Mouse (Mus musculus) frontal cortex, postnatal 25 days (tissue): ENCODE data around the gene Nsun2.

Experiments used
- DNase-seq, 2 experiments: peaks; one replicate each; pipeline ENCODE4 v3.0.0; 2022; ENCODE audit warnings: low spot score in 2 of 2

Nsun2 gene

GRCm38 (mm10) chr13:69524158-69524530, 9.4 kb upstream of the Nsun2 start:
- no peak for DNase-seq

DNA sequence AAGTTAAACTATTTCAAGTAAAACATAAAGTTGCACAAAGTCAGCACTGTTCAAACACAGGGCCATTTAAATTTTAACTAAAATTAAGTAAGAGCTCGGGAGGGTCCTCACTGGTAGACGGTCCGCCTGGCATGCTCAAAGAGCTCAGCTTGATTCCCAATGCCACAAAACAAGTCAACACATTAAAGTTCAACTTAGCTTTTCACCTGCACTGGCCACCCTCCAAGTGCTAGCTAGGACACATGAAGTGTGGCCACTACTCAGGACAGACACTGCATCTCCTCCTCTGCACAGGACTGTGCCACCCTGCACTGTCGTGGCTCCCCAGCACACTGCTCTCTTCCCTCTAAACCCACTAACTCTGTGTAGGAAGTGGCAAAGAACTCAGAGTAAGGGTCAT, 7.7 kb upstream of the Nsun2 start:
- DNase-seq = no peak

- no peak for DNase-seq
These were observed 5.0 kb upstream of the Nsun2 start for GRCm38 (mm10) chr13:69528531-69528930.

GRCm38 (mm10) chr13:69530156-69530555, 3.4 kb upstream of the Nsun2 start:
- DNase-seq = no peak

GRCm38 (mm10) chr13:69530951-69531350, 2.6 kb upstream of the Nsun2 start:
- DNase-seq = no peak

GRCm38 (mm10) chr13:69531431-69531830, 2.1 kb upstream of the Nsun2 start:
- DNase-seq = no peak

DNA sequence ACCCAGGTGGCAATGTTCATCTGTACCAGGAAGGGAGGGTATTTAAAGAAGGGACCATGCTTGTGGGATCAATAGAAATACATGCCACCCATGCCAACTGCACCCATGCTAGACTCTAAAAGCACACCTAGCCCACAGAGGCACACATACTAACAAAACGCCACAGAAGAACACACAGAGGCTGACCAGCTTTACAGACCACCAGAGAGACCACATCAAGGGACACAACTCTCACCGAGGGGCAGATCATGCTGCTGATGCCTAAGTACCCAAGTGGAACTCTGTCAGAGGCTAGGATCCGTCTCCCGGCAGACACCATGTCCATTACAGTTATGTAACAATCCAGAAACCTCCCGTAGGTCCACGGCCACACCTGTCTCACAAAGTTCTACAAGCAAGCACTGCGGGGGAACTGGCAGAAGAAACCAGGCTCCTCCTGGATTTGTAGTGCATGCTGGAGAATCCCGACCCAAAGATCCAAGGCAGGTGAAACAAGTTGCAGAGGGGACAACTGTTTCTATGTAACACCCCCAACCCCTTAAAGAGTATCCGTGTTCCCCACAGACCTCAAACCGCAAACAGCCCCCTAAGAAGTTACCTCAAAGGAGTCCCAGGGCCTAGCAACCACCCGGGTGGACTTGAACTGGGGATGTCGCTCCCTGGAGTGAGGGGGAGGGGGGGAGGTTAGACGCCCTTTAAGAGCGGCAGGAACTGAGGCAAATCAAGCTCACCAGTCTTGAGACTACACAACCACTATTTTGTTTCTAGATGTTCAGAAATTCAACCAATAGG, 1.2 kb upstream of the Nsun2 start:
- no peak for DNase-seq

DNA sequence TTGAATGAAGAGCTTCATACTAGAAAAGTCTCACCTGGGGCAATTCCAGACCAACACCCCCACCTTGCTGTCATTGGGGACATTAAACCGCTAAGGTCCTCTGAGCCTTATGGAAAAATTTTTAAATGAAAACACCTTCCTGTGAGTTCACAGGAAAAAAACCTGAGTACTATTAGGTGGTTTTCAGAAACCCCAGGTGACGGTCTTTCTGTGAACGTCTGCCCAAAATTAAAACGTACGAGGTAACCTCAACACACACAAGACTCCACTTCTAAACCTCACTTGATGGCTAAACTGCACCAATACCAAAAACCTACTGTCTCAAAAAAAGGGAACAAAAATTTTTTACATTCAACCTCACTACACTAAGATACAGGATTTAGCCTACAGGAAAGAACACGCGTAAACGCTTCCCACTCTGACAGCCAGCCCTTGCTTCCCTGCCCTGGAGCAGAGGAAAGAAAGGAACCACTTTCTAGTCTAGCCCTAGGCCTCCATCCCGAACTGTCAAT, 597 bp upstream of the Nsun2 start:
- DNase-seq = no peak

GRCm38 (mm10) chr13:69534334-69534653, 748 bp downstream of the Nsun2 start, which contains the start of gene Tent4a:
Gene Tent4a (minus strand): TSS chr13:69534617.
- no peak for DNase-seq

- DNase-seq = peak; percentile 96 to 97
These were observed 1.4 kb downstream of the Nsun2 start for GRCm38 (mm10) chr13:69534654-69535551.

DNA sequence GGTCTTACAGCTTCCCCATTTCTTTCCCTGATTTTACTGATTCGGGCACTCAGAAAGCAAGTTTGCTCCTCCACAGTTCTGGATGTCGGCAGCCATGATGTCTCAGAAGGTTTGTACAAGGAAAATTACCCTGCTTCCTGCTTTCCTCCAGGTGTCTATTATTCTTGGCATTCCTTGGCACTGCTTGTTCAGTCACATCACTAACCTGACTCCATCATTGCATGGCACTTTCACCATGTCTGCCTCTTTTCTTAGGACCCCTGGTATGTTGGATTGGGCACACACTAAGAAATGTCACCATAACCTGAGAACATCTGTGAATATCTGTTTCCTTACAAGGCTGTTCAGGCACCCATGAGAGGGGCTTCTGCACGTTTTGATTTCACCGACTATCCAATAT, 2.5 kb downstream of the Nsun2 start:
- DNase-seq = no peak

DNA sequence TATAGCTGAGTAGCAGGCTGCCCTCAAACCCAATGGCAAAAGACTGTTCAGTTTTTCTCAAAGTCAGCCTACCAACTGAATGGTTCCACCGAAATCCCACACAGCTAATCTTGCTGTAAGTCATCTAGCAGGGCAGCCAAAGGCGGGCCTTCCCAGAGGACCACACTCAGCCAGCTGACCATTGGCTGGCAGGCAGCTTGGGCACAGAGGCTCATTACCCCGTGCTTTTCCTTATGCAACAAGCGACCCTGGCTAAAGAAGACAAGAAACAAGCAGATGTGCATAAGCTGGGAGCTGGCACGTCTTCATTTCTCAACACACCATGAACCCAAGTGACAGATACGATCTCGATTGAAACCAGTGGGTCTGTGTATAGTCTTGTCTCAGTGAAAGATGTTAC, 3.8 kb downstream of the Nsun2 start:
- DNase-seq = no peak

GRCm38 (mm10) chr13:69538327-69538726, 4.8 kb downstream of the Nsun2 start:
- no peak for DNase-seq

DNA sequence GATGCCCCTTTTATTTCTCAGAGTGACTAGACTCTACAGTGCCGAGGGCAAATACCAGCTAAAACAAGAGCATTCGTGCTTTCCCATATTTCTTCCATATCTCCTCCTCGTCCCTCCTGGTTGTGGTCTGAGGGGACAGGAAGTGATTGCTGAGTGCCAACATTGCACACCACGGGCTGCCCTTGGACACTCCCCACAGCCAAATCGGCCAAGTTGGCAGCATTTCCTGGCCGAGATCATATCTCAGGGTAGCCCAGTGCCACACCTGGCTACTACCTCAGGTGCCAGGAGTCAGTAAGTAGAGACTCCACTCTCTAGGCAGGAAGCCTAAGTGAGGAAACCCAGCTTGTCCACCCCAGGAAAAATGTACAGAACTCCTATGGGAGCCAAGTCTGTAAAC, 7.7 kb downstream of the Nsun2 start:
- DNase-seq = no peak

- DNase-seq = no peak
These were observed 8.2 kb downstream of the Nsun2 start for GRCm38 (mm10) chr13:69541776-69542175.

DNA sequence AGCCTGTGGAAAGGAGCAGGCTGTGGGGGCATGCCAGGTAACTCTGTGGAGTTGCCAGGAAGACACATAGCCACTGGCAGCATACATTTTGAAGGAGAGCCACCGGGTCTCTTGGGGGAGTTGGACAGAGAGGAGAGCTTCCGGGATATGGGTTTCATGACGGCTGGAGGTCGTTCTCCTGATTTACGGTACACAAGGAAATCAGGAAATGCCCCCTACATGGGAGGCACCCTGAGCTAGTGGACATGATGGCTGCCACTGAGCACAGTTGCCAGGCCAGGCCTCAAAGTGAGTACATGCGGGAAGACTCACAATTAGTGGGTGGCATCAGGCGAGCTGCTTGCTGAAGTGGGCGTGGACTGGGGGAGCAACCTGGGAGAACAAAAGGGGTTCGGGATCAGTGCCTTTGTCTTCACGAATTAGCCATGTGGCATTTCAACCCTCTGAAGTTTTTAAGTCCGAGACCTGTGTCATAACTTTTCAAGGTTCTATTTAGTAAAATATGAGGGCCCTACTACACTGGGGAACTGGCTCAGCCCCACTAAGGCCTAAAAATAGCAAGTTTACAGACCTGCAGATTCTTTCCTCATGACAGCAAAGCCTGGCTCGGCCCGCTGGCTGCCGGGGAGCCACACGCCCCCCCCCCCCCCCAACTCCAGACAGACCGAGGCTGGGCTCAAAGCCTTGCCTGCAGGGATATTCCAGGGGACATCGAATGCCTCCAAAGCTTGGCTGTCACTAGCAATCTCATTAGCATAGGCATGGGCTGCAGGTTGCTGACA, 9.2 kb downstream of the Nsun2 start:
- DNase-seq = no peak

DNA sequence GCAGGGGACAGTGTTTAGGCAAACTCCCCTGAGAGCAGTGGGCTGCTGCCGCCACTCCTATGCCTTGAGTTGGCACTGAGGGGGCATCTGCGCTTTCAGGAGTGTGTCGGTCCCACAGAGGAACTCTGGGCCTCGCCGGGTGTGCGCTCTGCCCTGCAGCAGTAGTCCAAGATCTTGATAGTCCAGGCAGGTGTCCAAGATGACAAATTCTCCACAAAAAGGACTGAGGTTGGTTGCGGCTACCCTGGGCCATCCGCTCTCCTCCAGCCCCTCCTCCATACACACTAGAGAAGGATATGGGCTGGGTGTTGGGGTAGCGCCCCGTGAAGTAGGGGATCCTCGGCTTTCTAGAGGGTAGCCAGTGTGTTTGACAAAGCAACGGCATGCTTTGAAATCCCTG, 10.0 kb downstream of the Nsun2 start:
- no peak for DNase-seq

- DNase-seq = no peak
These were observed 11.5 kb downstream of the Nsun2 start for GRCm38 (mm10) chr13:69545019-69545418.

GRCm38 (mm10) chr13:69547488-69548180, 14.1 kb downstream of the Nsun2 start:
- no peak for DNase-seq

GRCm38 (mm10) chr13:69549980-69550379, 16.4 kb downstream of the Nsun2 start:
- DNase-seq = no peak

GRCm38 (mm10) chr13:69550831-69551230, 17.3 kb downstream of the Nsun2 start:
- no peak for DNase-seq
